Mouse (Mus musculus) cerebellum, adult 11 months (tissue): ENCODE measurements around the gene Fmn2.
A peak's percentile ranks its signal among the peaks of the same experiment; 100 is the strongest.

Source experiments
- DNase-seq: peaks from one replicate; pipeline ENCODE4 v3.0.0; 2022

Fmn2 gene

GRCm38 (mm10) chr1:174669132-174669531 is 167.5 kb downstream of the Fmn2 start:
- DNase-seq = no peak

DNA sequence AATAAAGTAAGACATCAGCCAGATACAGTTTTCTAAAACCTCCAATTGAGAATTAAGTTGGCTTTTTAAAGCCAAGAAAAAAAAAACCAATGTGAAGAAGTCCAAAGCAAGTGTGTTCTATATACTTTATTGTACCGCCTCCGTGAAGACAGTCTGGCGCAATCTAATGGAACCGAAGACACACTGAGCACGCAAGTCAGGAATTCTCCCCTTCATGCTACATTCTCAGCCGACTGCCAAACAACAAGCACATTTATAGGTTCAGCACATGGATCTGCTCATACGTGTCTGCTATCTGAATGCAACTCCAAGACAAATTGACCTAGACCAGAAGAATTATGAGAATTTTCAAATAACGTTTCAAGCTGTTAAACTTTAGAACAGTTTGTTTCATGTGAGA is 169.2 kb downstream of the Fmn2 start:
- no peak for DNase-seq

DNA sequence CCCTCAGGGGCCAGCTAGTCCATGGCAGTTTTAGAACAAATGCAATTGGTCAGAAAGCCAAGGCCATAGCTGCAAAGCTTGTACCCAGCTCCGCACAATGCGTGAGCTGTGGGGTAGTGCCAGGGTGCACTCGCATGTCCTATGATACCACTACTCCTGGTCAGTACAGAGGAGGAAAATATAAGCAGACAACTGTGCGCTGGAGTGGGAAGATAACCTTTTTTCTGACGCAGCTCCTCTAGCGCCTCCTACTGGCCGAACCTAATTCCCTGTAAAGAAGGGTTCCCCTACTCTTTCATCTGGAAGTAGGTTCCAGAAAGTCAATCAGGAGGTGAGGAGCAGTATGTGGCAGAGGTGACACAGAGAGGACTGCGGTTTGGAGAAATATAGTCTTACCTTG is 173.0 kb downstream of the Fmn2 start:
- no peak for DNase-seq

DNA sequence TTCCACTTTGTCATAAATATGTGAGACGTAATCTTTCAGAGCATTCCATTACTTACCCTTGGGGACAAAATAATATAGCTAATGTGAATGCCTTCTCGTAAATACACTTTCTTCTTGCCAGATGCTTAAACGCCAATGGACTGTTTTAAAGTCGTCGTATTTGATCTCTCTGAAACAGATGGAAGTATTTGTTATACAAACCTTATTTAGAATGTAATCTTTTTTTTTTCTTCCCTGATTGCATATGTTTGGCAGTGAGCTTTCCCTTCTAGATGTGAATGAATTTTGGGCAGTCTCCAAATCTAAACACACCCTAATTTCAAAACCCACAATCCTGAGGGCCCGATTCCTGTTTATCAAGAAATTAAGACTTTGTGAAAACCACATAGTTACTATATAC is 173.7 kb downstream of the Fmn2 start:
- DNase-seq = no peak

DNA sequence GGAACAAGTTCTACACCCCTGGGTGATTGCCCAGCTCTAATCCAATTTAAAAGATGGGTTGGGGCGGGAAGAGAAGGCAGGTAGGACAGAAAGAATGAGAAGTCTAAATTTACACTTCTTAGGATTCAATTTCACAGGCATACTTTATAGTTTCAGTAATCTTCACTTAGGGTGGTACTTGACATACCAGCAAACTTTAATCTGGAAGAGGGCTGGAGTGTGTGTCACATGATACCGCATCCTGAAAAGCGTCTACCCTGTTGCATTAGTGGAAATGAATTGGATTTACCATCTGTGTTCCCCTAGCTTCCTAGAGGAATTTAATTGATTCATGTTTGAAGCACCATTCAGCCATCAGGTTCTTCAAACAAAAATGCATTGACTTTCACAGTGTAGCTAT is 174.6 kb downstream of the Fmn2 start:
- DNase-seq = no peak

GRCm38 (mm10) chr1:174677211-174677610 is 175.6 kb downstream of the Fmn2 start:
- no peak for DNase-seq

DNA sequence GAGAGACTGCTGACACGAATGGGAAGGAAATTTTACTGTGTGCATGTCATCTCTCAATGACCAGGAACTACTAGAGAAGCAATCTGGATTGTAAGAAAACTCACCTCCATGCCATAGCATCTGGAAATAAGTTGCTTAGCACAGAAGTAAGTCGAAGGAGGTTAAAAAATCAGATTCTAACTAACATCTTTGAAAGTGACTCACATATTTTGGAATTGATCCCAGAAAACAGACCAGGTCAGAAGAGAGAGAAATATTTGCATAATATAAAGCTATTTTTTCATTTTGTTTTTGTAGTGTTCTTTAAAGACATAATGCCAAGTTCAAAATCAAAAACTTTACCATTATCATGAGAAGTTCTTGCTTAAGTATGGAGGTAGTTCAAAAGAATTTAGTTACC is 187.7 kb downstream of the Fmn2 start:
- no peak for DNase-seq

- no peak for DNase-seq
These were observed 199.2 kb downstream of the Fmn2 start for GRCm38 (mm10) chr1:174700871-174701270.

DNA sequence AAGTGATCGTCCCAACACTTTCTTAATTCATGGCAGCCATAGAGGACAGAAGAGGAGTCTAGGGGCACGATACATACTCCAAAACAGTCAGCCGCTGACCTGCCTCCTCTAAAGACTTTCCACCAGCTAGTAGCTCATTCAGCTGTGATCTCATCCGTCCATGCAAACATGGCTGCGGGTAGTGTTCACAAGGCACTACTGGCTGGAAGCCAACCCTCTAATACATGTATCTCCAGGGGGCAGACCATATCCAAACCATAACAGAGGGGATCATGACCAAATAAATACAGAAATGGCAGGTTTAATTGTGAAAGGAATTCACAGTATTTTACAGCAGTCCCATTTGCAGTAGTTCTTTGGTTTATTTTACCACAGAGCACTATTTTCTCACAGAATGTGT is 200.2 kb downstream of the Fmn2 start:
- DNase-seq = no peak

DNA sequence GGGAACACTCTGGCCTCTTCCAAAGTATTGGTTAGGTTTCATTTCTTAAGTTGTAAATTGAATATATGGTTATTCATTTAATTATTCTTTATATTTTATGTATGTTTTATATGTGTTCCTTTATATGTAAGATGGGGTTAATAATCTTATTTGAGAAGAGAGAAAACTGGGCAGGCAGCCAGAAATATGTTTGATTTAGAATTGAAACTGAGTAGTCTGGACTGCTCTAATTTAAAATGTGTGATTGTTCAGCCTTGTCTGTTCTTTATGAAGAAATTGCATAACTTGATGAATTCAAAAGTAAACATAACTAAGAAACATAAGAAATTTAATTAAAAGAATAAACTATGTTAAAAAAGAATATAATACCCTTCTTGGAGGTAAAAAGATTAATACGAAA is 202.3 kb downstream of the Fmn2 start:
- DNase-seq = no peak

DNA sequence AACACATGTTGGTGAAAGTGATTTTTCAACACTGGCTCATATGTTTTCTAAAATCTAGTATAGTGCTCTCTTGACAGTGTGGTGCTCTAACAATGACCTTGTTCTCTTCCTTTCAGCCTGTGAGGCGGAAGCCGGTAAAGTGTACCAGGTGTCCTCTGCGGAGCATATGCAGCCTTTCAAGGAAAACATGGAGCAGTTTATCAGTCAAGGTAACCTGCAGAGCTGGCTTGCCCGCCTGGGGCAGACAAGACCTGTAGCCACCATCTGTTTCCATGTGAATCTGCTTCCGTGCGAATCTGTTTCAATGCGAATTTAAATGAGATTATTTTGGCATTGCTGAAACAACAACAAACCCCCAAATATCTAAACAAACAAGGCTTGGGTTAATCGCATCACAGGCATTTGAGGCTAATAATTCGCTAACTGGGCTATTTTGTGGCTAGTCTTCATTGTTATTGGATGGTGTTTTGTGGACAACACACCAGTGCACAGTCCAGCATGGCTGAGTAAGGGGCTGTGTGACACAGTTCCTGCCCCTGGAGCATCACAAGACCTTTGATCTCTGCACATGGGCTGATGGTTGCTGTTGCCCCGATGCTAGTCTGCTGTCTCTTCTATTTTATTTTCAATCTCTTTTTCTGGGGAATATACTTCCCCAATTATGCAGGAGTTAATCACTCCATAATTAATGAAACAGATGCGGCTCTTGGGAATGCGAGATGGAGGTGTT is 218.3 kb downstream of the Fmn2 start:
- peak; percentile 60 for DNase-seq

- no peak for DNase-seq
These were observed 227.1 kb downstream of the Fmn2 start for GRCm38 (mm10) chr1:174728771-174729170.

DNA sequence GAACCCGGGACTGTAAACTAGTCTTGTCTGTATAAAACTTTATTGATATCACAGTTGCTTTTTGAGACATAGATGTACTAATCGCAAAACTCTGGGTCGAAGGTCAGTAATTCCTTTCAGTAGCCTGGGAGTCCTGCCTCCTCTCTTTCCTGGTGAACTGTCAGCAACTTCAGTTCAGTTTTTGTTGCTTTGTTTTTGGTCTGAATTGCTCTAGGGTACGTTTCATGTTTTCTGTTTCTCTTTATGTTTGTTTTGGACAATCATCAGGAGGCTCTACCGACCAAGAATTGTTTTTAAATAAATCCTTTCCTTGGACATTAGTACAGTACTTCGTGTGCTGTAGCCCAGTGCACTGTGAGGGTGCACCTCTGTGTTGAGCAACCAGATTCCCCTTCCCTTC is 231.1 kb downstream of the Fmn2 start:
- no peak for DNase-seq

DNA sequence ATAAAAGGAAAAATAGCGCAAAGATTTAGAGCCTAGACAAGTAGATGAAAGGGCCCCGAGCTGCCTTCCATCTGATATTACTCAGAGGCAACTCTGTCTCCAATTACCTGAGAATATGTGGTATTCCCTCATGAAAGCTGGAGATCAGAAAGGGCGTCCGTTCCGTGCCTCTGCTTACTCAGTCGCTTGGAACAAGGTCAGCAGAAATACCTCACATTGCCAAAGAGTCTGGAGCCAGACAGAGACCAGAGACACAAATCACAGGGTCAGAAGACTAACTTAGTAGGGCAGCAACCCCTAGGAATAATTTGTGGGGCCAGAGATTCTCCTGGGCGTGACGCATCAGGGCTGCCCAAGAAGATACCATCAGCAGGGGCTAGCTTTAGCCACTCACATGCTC is 237.3 kb downstream of the Fmn2 start:
- no peak for DNase-seq

DNA sequence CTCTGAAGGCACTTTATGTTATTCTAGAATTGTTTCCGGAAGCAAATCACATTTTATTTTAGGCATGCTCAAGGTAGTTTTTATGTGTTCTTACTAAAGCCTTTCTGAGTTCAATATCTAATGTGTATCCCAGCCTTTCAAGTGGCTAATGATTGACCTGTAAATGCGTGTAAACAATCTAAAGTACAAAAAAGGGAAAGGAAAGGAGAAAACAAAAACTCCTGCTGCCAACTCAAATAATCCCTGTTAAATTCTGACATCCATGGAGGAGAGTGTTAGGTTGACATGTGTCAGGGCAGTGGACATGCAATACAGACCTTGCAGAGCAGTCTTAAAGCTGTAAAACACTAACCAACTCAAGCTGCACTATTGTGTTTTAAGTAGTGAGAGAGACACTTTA is 241.0 kb downstream of the Fmn2 start:
- DNase-seq = no peak

- no peak for DNase-seq
These were observed 246.9 kb downstream of the Fmn2 start for GRCm38 (mm10) chr1:174748520-174748919.

DNA sequence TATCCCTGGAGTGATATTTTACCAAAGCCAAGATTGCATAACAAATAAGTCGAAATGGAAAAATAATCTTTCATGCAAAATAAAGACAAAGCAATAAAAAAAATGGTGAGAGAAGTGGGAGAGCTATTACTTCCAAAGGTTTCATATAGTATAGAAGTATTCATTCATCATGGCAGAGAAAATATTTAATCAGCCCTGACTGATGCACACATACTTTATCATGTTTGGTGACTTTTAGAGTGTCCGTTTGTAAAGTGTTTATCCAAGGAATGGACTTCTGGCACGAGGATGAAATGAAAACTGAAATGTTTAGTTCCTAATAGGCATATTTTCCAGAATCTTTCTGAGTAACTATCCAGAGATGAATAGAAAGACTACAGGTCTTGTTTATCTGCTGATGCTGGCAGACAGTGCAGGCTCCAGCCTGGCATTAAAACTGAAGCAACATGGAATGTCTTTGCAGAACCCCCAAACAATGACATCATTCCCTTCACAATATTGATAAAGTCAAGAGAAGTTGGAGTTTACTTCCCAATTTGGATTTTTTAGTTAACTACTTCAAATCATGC is 249.4 kb downstream of the Fmn2 start:
- no peak for DNase-seq

- no peak for DNase-seq
These were observed 257.7 kb downstream of the Fmn2 start for GRCm38 (mm10) chr1:174759354-174759753.

DNA sequence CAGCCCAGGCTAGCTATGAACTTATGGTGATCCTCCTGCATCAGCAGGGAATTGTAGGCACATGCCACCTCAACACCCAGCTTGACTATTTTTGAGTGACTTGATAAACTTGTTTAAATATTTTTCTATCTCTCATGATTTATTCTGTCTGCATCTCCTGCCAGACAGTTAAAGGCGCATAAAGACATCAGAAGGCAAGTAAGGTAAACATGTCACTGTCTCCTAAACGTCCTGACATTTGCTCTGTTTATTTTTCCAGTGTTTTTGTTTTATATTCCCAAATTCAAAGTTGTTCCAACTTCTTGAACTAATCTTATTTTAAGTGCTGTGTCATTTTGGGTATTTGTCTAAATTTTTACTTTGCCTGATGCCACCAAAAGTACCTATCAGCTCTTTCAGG is 264.1 kb downstream of the Fmn2 start:
- no peak for DNase-seq

DNA sequence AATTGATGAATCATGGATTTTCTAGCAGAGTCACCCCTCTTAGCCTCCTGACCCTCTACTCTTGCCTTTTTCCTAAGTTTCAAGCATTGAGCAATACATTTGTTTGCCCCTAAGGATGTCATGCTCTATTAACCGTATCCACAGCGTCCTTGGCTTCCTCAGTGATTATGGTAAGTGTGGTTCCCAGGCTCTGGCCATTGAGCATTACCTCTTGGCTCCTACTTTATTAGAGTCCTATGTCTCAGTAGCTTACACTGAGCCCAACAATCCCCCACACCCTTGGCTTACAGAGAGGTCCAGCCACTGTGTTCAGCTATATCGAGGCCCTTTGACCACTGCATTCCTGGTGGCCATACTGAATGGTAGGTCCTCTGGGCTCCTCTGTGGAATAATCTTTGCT is 265.2 kb downstream of the Fmn2 start:
- DNase-seq = no peak

DNA sequence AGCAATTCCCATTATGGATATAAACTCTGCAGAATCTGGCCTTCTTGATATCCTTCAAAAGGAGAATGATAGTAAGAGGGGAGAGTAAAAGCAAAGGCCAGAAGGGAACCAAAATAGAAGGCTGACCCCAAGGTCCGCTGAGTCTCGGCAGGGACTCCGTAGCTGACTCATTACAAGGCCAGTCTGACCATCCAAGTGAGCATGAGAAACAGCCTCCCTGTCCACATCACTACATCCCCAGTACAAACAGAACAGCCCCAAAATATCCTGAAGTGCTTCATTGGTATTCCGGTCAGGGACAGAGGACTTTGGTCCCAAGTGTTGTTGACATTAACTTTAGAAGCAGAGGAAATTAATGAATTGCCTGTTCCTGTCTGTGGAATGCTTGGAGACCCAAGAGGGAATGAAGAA is 270.3 kb downstream of the Fmn2 start:
- DNase-seq = no peak

- DNase-seq = no peak
These were observed 279.4 kb downstream of the Fmn2 start for GRCm38 (mm10) chr1:174781037-174781436.

GRCm38 (mm10) chr1:174788617-174789016 is 287.0 kb downstream of the Fmn2 start:
- no peak for DNase-seq

DNA sequence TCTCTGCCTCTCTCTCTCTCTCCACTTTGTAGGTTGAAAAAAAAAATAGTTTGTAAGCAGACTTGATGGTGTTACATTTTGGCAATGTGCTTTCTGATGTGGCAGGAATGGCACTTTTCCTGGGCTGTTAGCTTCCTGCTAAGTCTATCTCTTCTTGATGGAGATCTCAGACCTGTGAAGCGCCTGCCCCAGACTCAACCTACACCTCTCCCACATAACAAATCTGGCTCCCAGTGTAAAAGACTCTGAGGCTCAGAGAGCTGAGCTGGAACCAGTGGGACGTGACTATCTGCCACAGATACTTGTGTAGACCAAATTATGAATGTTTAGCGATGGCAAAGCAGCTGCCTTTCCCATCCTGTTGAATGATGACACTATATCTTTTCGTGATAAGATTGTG is 310.2 kb downstream of the Fmn2 start:
- DNase-seq = no peak

DNA sequence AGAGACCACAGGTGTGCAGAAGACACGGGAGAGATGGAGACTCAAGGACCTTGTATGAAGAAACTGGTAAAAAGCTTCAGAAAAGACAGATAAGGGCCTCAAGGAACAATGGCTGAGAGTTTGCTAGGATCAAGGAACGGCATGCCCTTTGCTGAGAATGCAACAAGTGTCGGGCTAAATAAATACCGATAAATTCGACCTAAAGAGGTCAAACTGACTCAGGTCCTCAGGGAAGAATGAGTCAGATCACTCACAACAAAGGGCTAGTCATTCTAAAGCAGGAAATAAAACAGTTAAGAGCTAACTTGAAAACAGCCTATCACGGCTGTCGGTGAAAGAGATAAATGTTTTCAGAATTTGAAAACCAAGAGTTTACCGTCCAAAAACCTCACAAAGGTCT is 324.9 kb downstream of the Fmn2 start:
- DNase-seq = no peak
